Mouse (Mus musculus) B cell, adult 2 months (primary cell): ENCODE measurements around the gene Tceal3.
"Not testable (repeated sequence)": the region's sequence is repeated elsewhere in the genome, so short reads cannot be mapped to it uniquely, and the experiment has no call there.

Experiments used
- DNase-seq, 2 experiments: peaks; one replicate each; pipeline ENCODE4 v3.0.0; 2022

Tceal3 gene

GRCm38 (mm10) chrX:136590199-136590896, at the start of gene Tceal3:
Tceal3 (plus strand) TSS chrX:136590842.
- DNase-seq = no peak

GRCm38 (mm10) chrX:136543956-136544355, 46.7 kb upstream of the Tceal3 start, which contains the start of gene Kir3dl2:
Kir3dl2 (minus strand) TSS chrX:136544056.
- not testable (repeated sequence) for DNase-seq

GRCm38 (mm10) chrX:136569094-136569493, 21.5 kb upstream of the Tceal3 start:
- not testable (repeated sequence) for DNase-seq

- DNase-seq = no peak
Observed at GRCm38 (mm10) chrX:136584617-136585016, 6.0 kb upstream of the Tceal3 start.

GRCm38 (mm10) chrX:136590897-136591257, 235 bp downstream of the Tceal3 start:
- no peak for DNase-seq

GRCm38 (mm10) chrX:136599416-136599815, 8.8 kb downstream of the Tceal3 start:
- DNase-seq = peak; percentile 1 to 43

- DNase-seq = no peak
Observed at GRCm38 (mm10) chrX:136606951-136607350, 16.3 kb downstream of the Tceal3 start.

- DNase-seq = no peak
Observed at GRCm38 (mm10) chrX:136607395-136607794, 16.8 kb downstream of the Tceal3 start.

- no peak for DNase-seq
Observed at GRCm38 (mm10) chrX:136611346-136611745, 20.7 kb downstream of the Tceal3 start.

GRCm38 (mm10) chrX:136615889-136616288, 25.2 kb downstream of the Tceal3 start:
- not testable (repeated sequence) for DNase-seq

GRCm38 (mm10) chrX:136624905-136625569, 34.4 kb downstream of the Tceal3 start:
- peak; percentile 9 to 10 for DNase-seq

- no peak for DNase-seq
Observed at GRCm38 (mm10) chrX:136625959-136626358, 35.3 kb downstream of the Tceal3 start.

GRCm38 (mm10) chrX:136635116-136635515, 44.5 kb downstream of the Tceal3 start:
- DNase-seq = no peak

GRCm38 (mm10) chrX:136639754-136640153, 49.1 kb downstream of the Tceal3 start:
- DNase-seq = no peak

GRCm38 (mm10) chrX:136645857-136646256, 55.2 kb downstream of the Tceal3 start:
- not testable (repeated sequence) for DNase-seq

GRCm38 (mm10) chrX:136666281-136666706, 75.7 kb downstream of the Tceal3 start:
- DNase-seq = no peak

GRCm38 (mm10) chrX:136666762-136667464, 76.3 kb downstream of the Tceal3 start:
- DNase-seq = not testable (repeated sequence)

- DNase-seq = no peak
Observed at GRCm38 (mm10) chrX:136668794-136669193, 78.2 kb downstream of the Tceal3 start.

GRCm38 (mm10) chrX:136680989-136681388, 90.3 kb downstream of the Tceal3 start:
- DNase-seq = no peak

GRCm38 (mm10) chrX:136691606-136692293, 101.1 kb downstream of the Tceal3 start:
- DNase-seq = not testable (repeated sequence)

GRCm38 (mm10) chrX:136692294-136692675, 101.6 kb downstream of the Tceal3 start:
- DNase-seq = no peak

- no peak for DNase-seq
Observed at GRCm38 (mm10) chrX:136693196-136693595, 102.6 kb downstream of the Tceal3 start.
